Mouse (Mus musculus): ENCODE results near the gene Eno3. TPM values are rescaled to one million over a fixed set of nuclear protein-coding genes. Genes with fewer than 3 reads are reported as not detected.

Gene Eno3
- polyA plus RNA-seq, 1 experiment from 2014 or later, result 72.9 TPM

GRCm38 (mm10) chr11:70667271-70668150, 10.5 kb downstream of the Eno3 start:
- H3K4me1 ChIP-seq, result peaks cover 30% of the 10 kb centered on the region
- H3K9me3 ChIP-seq, result no peaks in the 10 kb centered on the region
- peak overlapping the region; percentile 64 for H3K4me3 ChIP-seq
- WGBS, result 67% methylated on average over 14 of the region's 14 CpGs
- no peak for DNase-seq (ENCODE audit: low spot score)
- peak overlapping the region; percentile 95 for H3K27ac ChIP-seq (replicated peaks)
- peaks cover 63% of the 10 kb centered on the region for H3K36me3 ChIP-seq (replicated peaks)
- H3K27me3 ChIP-seq (replicated peaks; ENCODE audit: low read depth, poor library complexity, severe bottlenecking), result no peaks in the 10 kb centered on the region

GRCm38 (mm10) chr11:70668335-70668770, 11.4 kb downstream of the Eno3 start:
- WGBS, result 1% methylated on average over 15 of the region's 15 CpGs
- Histone ChIP-seq H3K4me1 (peaks cover 30% of the 10 kb centered on the region), H3K9me3 (no peaks in the 10 kb centered on the region), H3K36me3 (replicated peaks) (peaks cover 54% of the 10 kb centered on the region), H3K4me3 (peak overlapping the region; percentile 64), H3K27me3 (replicated peaks; ENCODE audit: low read depth, poor library complexity, severe bottlenecking) (no peaks in the 10 kb centered on the region), H3K27ac (replicated peaks) (peak overlapping the region; percentile 95)
- DNase-seq (ENCODE audit: low spot score), result no peak

GRCm38 (mm10) chr11:70668771-70669505, 11.9 kb downstream of the Eno3 start, which contains the start of gene Spag7:
Gene Spag7 (minus strand): TSS chr11:70669416.
- peaks cover 30% of the 10 kb centered on the region for H3K4me1 ChIP-seq
- peak; percentile 96 for DNase-seq (ENCODE audit: low spot score)
- WGBS, result under 1% methylated on average over 44 of the region's 44 CpGs
- peaks cover 54% of the 10 kb centered on the region for H3K36me3 ChIP-seq (replicated peaks)
- no peaks in the 10 kb centered on the region for H3K9me3 ChIP-seq
- H3K27ac ChIP-seq (replicated peaks), result peak within 1 kb of the TSS; percentile 95
- H3K4me3 ChIP-seq, result peak within 1 kb of the TSS; percentile 64
- no peaks in the 10 kb centered on the region for H3K27me3 ChIP-seq (replicated peaks; ENCODE audit: low read depth, poor library complexity, severe bottlenecking)

- peaks cover 30% of the 10 kb centered on the region for H3K4me1 ChIP-seq
- peak overlapping the region; percentile 64 for H3K4me3 ChIP-seq
- under 1% methylated on average over 31 of the region's 31 CpGs for WGBS
- H3K27ac ChIP-seq (replicated peaks), result peak overlapping the region; percentile 95
- DNase-seq (ENCODE audit: low spot score), result peak; percentile 86
- H3K27me3 ChIP-seq (replicated peaks; ENCODE audit: low read depth, poor library complexity, severe bottlenecking), result no peaks in the 10 kb centered on the region
- H3K36me3 ChIP-seq (replicated peaks), result peaks cover 54% of the 10 kb centered on the region
- no peaks in the 10 kb centered on the region for H3K9me3 ChIP-seq
These were observed 12.8 kb downstream of the Eno3 start for GRCm38 (mm10) chr11:70669582-70670345.

- peaks cover 53% of the 10 kb centered on the region for H3K36me3 ChIP-seq (replicated peaks)
These were observed 13.5 kb downstream of the Eno3 start for GRCm38 (mm10) chr11:70670483-70670882.

GRCm38 (mm10) chr11:70671333-70672047, 14.5 kb downstream of the Eno3 start:
- peaks cover 54% of the 10 kb centered on the region for H3K36me3 ChIP-seq (replicated peaks)
- 83% methylated on average over 16 of the region's 16 CpGs for WGBS
- peaks cover 30% of the 10 kb centered on the region for H3K4me1 ChIP-seq
- H3K27me3 ChIP-seq (replicated peaks; ENCODE audit: low read depth, poor library complexity, severe bottlenecking), result no peaks in the 10 kb centered on the region
- DNase-seq (ENCODE audit: low spot score), result no peak
- no peaks in the 10 kb centered on the region for H3K9me3 ChIP-seq
- no peak overlapping the region for H3K27ac ChIP-seq (replicated peaks)
- H3K4me3 ChIP-seq, result no peak overlapping the region

More at GRCm38 (mm10) chr11:70670483-70670882, 13.5 kb downstream of the Eno3 start:
- peak; percentile 39 for DNase-seq (ENCODE audit: low spot score)
- Histone ChIP-seq H3K4me1 (peaks cover 30% of the 10 kb centered on the region), H3K9me3 (no peaks in the 10 kb centered on the region), H3K27ac (replicated peaks) (peak overlapping the region; percentile 95), H3K27me3 (replicated peaks; ENCODE audit: low read depth, poor library complexity, severe bottlenecking) (no peaks in the 10 kb centered on the region), H3K4me3 (peak overlapping the region; percentile 64)
- WGBS, result 45% methylated on average over 14 of the region's 14 CpGs

- Histone ChIP-seq H3K9me3 (no peaks in the 10 kb centered on the region), H3K4me3 (no peak overlapping the region), H3K27me3 (replicated peaks; ENCODE audit: low read depth, poor library complexity, severe bottlenecking) (no peaks in the 10 kb centered on the region), H3K4me1 (peaks cover 25% of the 10 kb centered on the region), H3K36me3 (replicated peaks) (peaks cover 64% of the 10 kb centered on the region), H3K27ac (replicated peaks) (no peak overlapping the region)
- 67% methylated on average over 6 of the region's 6 CpGs for WGBS
- no peak for DNase-seq (ENCODE audit: low spot score)
These were observed 17.0 kb downstream of the Eno3 start for GRCm38 (mm10) chr11:70674014-70674413.

- DNase-seq (ENCODE audit: low spot score), result no peak
- H3K36me3 ChIP-seq (replicated peaks), result peaks cover 68% of the 10 kb centered on the region
- 64% methylated on average over 11 of the region's 11 CpGs for WGBS
- no peak overlapping the region for H3K27ac ChIP-seq (replicated peaks)
- H3K4me3 ChIP-seq, result no peak overlapping the region
- peaks cover 25% of the 10 kb centered on the region for H3K4me1 ChIP-seq
- H3K27me3 ChIP-seq (replicated peaks; ENCODE audit: low read depth, poor library complexity, severe bottlenecking), result no peaks in the 10 kb centered on the region
- no peaks in the 10 kb centered on the region for H3K9me3 ChIP-seq
These were observed 17.5 kb downstream of the Eno3 start for GRCm38 (mm10) chr11:70674501-70674900.

- 77% methylated on average over 9 of the region's 9 CpGs for WGBS
- no peak overlapping the region for H3K27ac ChIP-seq (replicated peaks)
- no peaks in the 10 kb centered on the region for H3K9me3 ChIP-seq
- H3K4me3 ChIP-seq, result no peak overlapping the region
- no peak for DNase-seq (ENCODE audit: low spot score)
- H3K4me1 ChIP-seq, result peaks cover 32% of the 10 kb centered on the region
- H3K36me3 ChIP-seq (replicated peaks), result peaks cover 80% of the 10 kb centered on the region
- no peaks in the 10 kb centered on the region for H3K27me3 ChIP-seq (replicated peaks; ENCODE audit: low read depth, poor library complexity, severe bottlenecking)
These were observed 21.1 kb downstream of the Eno3 start for GRCm38 (mm10) chr11:70678092-70678491.

- Histone ChIP-seq H3K36me3 (replicated peaks) (peaks cover 83% of the 10 kb centered on the region), H3K4me1 (peaks cover 32% of the 10 kb centered on the region), H3K9me3 (no peaks in the 10 kb centered on the region), H3K27ac (replicated peaks) (no peak overlapping the region), H3K4me3 (no peak overlapping the region), H3K27me3 (replicated peaks; ENCODE audit: low read depth, poor library complexity, severe bottlenecking) (no peaks in the 10 kb centered on the region)
- DNase-seq (ENCODE audit: low spot score), result no peak
- whole genome bisulfite sequencing, result 55% methylated on average over 2 of the region's 2 CpGs
These were observed 21.6 kb downstream of the Eno3 start for GRCm38 (mm10) chr11:70678576-70678975.

GRCm38 (mm10) chr11:70679361-70679760, 22.4 kb downstream of the Eno3 start:
- Histone ChIP-seq H3K9me3 (no peaks in the 10 kb centered on the region), H3K27ac (replicated peaks) (no peak overlapping the region), H3K4me3 (no peak overlapping the region), H3K4me1 (peaks cover 32% of the 10 kb centered on the region), H3K36me3 (replicated peaks) (peaks cover 83% of the 10 kb centered on the region), H3K27me3 (replicated peaks; ENCODE audit: low read depth, poor library complexity, severe bottlenecking) (no peaks in the 10 kb centered on the region)
- DNase-seq (ENCODE audit: low spot score), result no peak
- 95% methylated on average over 8 of the region's 8 CpGs for WGBS

All from embryonic facial prominence, embryonic 10.5 days (tissue).